Mouse (Mus musculus) intestine, embryonic 15.5 days (tissue): ENCODE measurements at regions not wholly inside any gene's neighbourhood (a gene's known extent, or its start where the extent isn't known, plus 50 kb on each side); places are given as distances from the start of the nearest gene placed in this dataset.

Experiments
- ATAC-seq: fragments of 200-750 bp; cut with Nextera tagmentation; 2 replicates; pipeline ENCODE4 v1.8.0; 2017; ENCODE audit warnings: moderate TSS enrichment, moderate library complexity
- H3K27ac ChIP-seq: fragments of 300-500 bp; sonication (generic); 2 replicates; pipeline ENCODE4 v1.5.1; 2015; ENCODE audit warnings: mild to moderate bottlenecking, inconsistent platforms
- H3K27me3 ChIP-seq: fragments of 300-500 bp; sonication (generic); replicated peaks from 2 replicates; pipeline ENCODE4 v1.6.1; 2015; ENCODE audit warnings: inconsistent platforms
- H3K36me3 ChIP-seq: fragments of 300-500 bp; sonication (generic); 2 replicates; pipeline ENCODE4 v1.6.1; 2015; ENCODE audit warnings: inconsistent platforms
- H3K4me1 ChIP-seq: fragments of 300-500 bp; sonication (generic); replicated peaks from 2 replicates; pipeline ENCODE4 v1.6.1; 2015; ENCODE audit warnings: inconsistent platforms
- H3K4me2 ChIP-seq: fragments of 300-500 bp; sonication (generic); replicated peaks from 2 replicates; pipeline ENCODE4 v1.6.1; 2015; ENCODE audit warnings: mild to moderate bottlenecking, inconsistent platforms
- H3K4me3 ChIP-seq: fragments of 300-500 bp; sonication (generic); replicated peaks from 2 replicates; pipeline ENCODE4 v1.5.1; 2015; ENCODE audit warnings: inconsistent platforms
- H3K9ac ChIP-seq: fragments of 300-500 bp; sonication (generic); 2 replicates; pipeline ENCODE4 v1.6.1; 2015; ENCODE audit warnings: inconsistent platforms
- H3K9me3 ChIP-seq: fragments of 300-500 bp; sonication (generic); 2 replicates; pipeline ENCODE4 v1.6.1; 2016; ENCODE audit warnings: inconsistent platforms
- WGBS: fragments of 180-500 bp; shearing (Covaris S2); methylation state at CpG from one replicate; pipeline ENCODE4 v1.1.7; 2015; 5-methylcytosine and 5-hydroxymethylcytosine counted together

- no peak overlapping the region for H3K4me3 ChIP-seq
- no peak overlapping the region for H3K4me2 ChIP-seq
- H3K36me3 ChIP-seq = no peaks in the 10 kb centered on the region
- 74% methylated on average over 2 of the region's 2 CpGs for WGBS
- H3K4me1 ChIP-seq = 0 out of 2 replicates have a peak, but pooled peaks cover 3% of the 10 kb centered on the region
- no peak for ATAC-seq
- H3K27ac ChIP-seq = no peak overlapping the region
- H3K9ac ChIP-seq = no peak overlapping the region
- no peaks in the 10 kb centered on the region for H3K27me3 ChIP-seq
- no peaks in the 10 kb centered on the region for H3K9me3 ChIP-seq
Measured at GRCm38 (mm10) chr1:61236511-61236910, 258.8 kb downstream of the Icos start.

DNA sequence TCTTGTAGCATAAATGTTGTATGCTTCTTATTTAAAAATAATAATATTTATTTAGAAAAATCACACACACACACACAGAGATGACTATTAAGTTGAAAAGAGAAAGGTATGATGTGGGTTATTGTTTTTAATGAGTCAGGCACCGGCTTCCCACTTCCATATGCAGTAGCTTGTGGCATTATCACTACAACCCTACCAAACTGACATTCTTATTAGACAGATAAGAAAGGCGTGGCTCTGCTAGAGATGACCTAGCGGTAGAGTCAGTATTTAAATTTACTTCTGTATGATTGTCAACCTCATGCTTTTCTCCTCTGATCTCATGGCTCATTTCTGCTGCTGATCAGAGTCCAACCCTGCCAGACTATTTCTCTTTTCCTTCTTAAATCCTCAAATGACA, 260.9 kb downstream of the Icos start:
- no peak overlapping the region for H3K4me2 ChIP-seq
- H3K4me3 ChIP-seq = no peak overlapping the region
- H3K9ac ChIP-seq = no peak overlapping the region

DNA sequence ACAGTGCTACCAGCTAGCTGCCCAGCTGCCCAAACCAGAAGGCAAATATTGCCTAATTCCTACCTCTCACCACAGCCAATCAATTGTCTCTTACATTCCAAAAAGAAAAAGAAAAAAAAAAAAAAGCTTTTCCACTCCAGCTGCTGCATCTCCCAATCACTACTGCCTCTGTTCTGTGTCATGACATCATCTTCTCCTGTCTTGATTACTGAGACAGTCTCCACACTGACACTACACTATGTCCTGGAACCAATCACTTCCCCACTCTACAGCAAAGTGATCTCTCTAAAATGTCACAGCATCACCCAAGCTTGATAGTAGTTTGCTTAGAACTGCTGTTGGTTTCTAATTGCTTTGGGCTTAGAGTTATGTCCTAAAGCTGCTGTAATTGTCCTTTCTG, 279.8 kb downstream of the Icos start:
- H3K4me3 ChIP-seq = no peak overlapping the region
- H3K4me1 ChIP-seq = no peaks in the 10 kb centered on the region
- H3K9me3 ChIP-seq = no peaks in the 10 kb centered on the region
- H3K9ac ChIP-seq = no peak overlapping the region
- H3K36me3 ChIP-seq = no peaks in the 10 kb centered on the region
- no peak overlapping the region for H3K4me2 ChIP-seq
- H3K27ac ChIP-seq = no peak overlapping the region
- H3K27me3 ChIP-seq = no peaks in the 10 kb centered on the region
- ATAC-seq = no peak

More for the DNA sequence above, 260.9 kb downstream of the Icos start:
- no peaks in the 10 kb centered on the region for H3K27me3 ChIP-seq
- H3K36me3 ChIP-seq = no peaks in the 10 kb centered on the region
- 0 out of 2 replicates have a peak, but pooled peaks cover 3% of the 10 kb centered on the region for H3K4me1 ChIP-seq
- no peaks in the 10 kb centered on the region for H3K9me3 ChIP-seq
- ATAC-seq = no peak
- WGBS = 87% methylated on average over 3 of the region's 3 CpGs
- no peak overlapping the region for H3K27ac ChIP-seq

DNA sequence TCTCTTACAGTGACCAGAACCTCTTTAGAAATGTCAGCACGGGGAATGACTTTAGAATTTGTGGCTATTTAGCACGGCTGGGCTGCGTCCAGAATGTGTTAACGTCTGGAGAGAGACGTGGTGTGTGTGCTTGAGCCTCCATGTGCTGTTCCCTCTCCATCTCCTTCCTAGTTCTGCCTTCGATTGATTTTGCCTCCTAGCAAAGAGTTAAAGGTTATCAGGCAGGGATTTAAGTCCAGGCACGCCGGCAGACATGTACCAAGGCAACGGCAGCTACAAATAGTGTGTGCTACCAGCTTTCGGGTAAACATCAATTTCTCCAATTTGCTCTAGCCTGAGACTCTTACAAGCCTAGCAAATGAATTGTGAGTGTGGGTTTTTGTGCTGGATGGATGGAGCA, 285.7 kb downstream of the Icos start:
- Histone ChIP-seq H3K4me1 (peaks cover 4% of the 10 kb centered on the region; the same call in 1 of the 2 replicates), H3K9me3 (no peaks in the 10 kb centered on the region), H3K27me3 (no peaks in the 10 kb centered on the region), H3K36me3 (no peaks in the 10 kb centered on the region), H3K4me2 (no peak overlapping the region), H3K9ac (no peak overlapping the region), H3K4me3 (no peak overlapping the region), H3K27ac (no peak overlapping the region)
- 14% methylated on average over 10 of the region's 10 CpGs for WGBS
- ATAC-seq = no peak

DNA sequence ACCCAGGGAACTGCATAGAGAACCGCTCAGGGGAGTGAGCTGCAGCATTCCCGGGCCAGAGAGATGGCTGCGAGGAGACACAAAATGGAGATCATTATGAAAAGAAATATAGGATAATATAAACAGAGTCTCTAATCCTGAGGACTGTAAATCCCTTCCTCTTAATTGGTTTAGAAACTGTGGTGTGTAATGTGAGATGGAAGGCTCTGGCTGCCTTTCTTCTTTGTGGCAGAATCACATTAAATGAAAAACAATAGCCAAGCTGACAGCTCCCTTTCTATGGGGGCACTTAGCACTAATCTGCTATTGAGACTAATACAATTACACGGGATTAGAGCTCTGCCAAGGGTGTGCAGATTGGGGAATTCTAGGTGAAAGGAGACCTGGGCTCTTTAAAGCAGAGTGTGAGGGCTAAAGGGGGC, 288.0 kb downstream of the Icos start:
- WGBS = 40% methylated on average over 4 of the region's 4 CpGs
- Histone ChIP-seq H3K9ac (no peak overlapping the region), H3K36me3 (no peaks in the 10 kb centered on the region), H3K4me1 (peaks cover 4% of the 10 kb centered on the region; the same call in 1 of the 2 replicates), H3K4me3 (no peak overlapping the region), H3K27me3 (no peaks in the 10 kb centered on the region), H3K4me2 (no peak overlapping the region), H3K9me3 (no peaks in the 10 kb centered on the region), H3K27ac (no peak overlapping the region)
- no peak for ATAC-seq

- WGBS = 82% methylated on average over 4 of the region's 4 CpGs
- H3K9me3 ChIP-seq = no peaks in the 10 kb centered on the region
- H3K27me3 ChIP-seq = no peaks in the 10 kb centered on the region
Measured at GRCm38 (mm10) chr1:61273843-61274242, 296.1 kb downstream of the Icos start.

DNA sequence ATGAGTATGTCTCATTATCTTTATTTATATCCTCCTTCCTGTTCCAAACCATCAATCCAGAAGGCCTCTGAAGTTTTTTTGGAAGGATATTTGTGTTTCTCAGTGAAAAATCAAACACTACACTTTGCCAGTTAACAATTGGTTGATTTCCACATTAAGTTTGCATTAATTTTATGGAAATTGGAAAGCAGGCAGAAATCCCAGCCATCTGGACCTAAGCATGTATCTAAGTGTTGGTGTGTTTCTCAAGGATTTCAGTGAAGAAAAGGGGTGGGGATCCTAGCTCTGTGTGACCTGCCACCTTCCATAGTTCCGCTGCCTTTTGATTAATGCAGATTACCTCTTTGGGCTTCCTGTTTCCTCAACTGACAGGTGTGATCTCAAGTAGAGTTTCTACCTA, 296.5 kb downstream of the Icos start:
- Histone ChIP-seq H3K27me3 (no peaks in the 10 kb centered on the region), H3K9me3 (no peaks in the 10 kb centered on the region), H3K9ac (no peak overlapping the region), H3K27ac (no peak overlapping the region), H3K36me3 (no peaks in the 10 kb centered on the region), H3K4me2 (no peak overlapping the region), H3K4me3 (no peak overlapping the region), H3K4me1 (no peaks in the 10 kb centered on the region)
- no peak for ATAC-seq
- 93% methylated on average over 1 of the region's 1 CpGs for WGBS

More at GRCm38 (mm10) chr1:61273843-61274242, 296.1 kb downstream of the Icos start:
- Histone ChIP-seq H3K36me3 (no peaks in the 10 kb centered on the region), H3K4me2 (no peak overlapping the region), H3K4me3 (no peak overlapping the region), H3K9ac (no peak overlapping the region), H3K4me1 (no peaks in the 10 kb centered on the region), H3K27ac (no peak overlapping the region)
- no peak for ATAC-seq

- H3K9me3 ChIP-seq = no peaks in the 10 kb centered on the region
- WGBS = 80% methylated on average over 4 of the region's 4 CpGs
- no peak overlapping the region for H3K27ac ChIP-seq
- no peak for ATAC-seq
- no peaks in the 10 kb centered on the region for H3K36me3 ChIP-seq
- H3K4me3 ChIP-seq = no peak overlapping the region
- no peak overlapping the region for H3K9ac ChIP-seq
- no peaks in the 10 kb centered on the region for H3K4me1 ChIP-seq
- H3K4me2 ChIP-seq = no peak overlapping the region
- no peaks in the 10 kb centered on the region for H3K27me3 ChIP-seq
Measured at GRCm38 (mm10) chr1:61277170-61277710, 299.5 kb downstream of the Icos start.

DNA sequence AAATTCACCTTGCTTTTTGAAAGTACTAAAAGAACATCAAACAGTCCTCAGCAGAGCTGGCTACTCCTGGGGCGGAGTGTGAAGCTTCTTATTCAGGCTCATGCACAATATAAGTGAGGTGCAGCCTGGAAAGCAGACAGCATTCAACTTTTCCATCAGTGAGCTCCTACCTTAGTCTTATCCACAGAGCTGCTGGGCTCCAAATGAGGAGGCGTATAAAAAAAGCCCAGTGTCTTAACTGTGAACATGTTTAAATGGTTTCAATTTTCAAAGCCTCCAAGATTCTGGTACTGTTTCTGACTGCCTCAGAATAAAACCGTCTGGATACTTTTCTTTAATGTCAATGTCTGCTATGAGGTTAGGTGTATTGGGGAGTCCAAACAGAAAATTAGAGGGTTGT, 310.5 kb downstream of the Icos start:
- no peak overlapping the region for H3K4me3 ChIP-seq
- H3K4me1 ChIP-seq = no peaks in the 10 kb centered on the region
- ATAC-seq = no peak
- no peaks in the 10 kb centered on the region for H3K9me3 ChIP-seq
- WGBS = 85% methylated on average over 3 of the region's 3 CpGs
- no peak overlapping the region for H3K4me2 ChIP-seq
- H3K27me3 ChIP-seq = no peaks in the 10 kb centered on the region
- no peak overlapping the region for H3K27ac ChIP-seq
- H3K9ac ChIP-seq = no peak overlapping the region
- no peaks in the 10 kb centered on the region for H3K36me3 ChIP-seq

- Histone ChIP-seq H3K27ac (no peak overlapping the region), H3K36me3 (no peaks in the 10 kb centered on the region), H3K9ac (no peak overlapping the region), H3K9me3 (no peaks in the 10 kb centered on the region), H3K27me3 (no peaks in the 10 kb centered on the region), H3K4me1 (no peaks in the 10 kb centered on the region), H3K4me3 (no peak overlapping the region), H3K4me2 (no peak overlapping the region)
- 88% methylated on average over 6 of the region's 6 CpGs for WGBS
- no peak for ATAC-seq
Measured at GRCm38 (mm10) chr1:61288946-61289345, 311.2 kb downstream of the Icos start.

GRCm38 (mm10) chr1:61289552-61289951, 311.8 kb downstream of the Icos start:
- no peaks in the 10 kb centered on the region for H3K36me3 ChIP-seq
- H3K4me3 ChIP-seq = no peak overlapping the region
- H3K9me3 ChIP-seq = no peaks in the 10 kb centered on the region
- H3K27me3 ChIP-seq = no peaks in the 10 kb centered on the region
- H3K27ac ChIP-seq = no peak overlapping the region
- H3K9ac ChIP-seq = no peak overlapping the region
- H3K4me1 ChIP-seq = no peaks in the 10 kb centered on the region
- H3K4me2 ChIP-seq = no peak overlapping the region
- 70% methylated on average over 4 of the region's 4 CpGs for WGBS
- no peak for ATAC-seq

DNA sequence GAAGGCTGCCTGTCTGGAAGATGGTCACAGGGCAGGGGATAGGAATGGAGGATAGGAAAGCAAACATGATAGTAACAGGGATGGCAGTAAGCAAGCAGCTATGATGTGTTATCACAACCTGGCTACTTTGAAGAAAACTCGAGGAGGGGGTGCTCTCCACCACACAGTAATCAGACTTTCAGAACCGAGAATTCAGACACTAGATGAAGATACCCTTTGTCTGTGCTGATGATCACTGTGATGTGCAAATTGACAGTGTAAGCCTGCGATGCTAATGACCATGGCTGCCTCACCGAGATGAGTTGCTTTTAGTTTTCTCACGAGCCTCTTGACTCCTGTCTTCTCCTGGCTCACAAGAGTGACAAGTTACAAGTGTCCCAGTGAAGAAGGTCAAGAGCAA, 315.4 kb downstream of the Icos start:
- Histone ChIP-seq H3K9ac (no peak overlapping the region), H3K27me3 (no peaks in the 10 kb centered on the region), H3K36me3 (no peaks in the 10 kb centered on the region), H3K4me1 (no peaks in the 10 kb centered on the region), H3K4me3 (no peak overlapping the region), H3K9me3 (no peaks in the 10 kb centered on the region), H3K4me2 (no peak overlapping the region), H3K27ac (no peak overlapping the region)
- WGBS = 45% methylated on average over 5 of the region's 5 CpGs
- no peak for ATAC-seq

DNA sequence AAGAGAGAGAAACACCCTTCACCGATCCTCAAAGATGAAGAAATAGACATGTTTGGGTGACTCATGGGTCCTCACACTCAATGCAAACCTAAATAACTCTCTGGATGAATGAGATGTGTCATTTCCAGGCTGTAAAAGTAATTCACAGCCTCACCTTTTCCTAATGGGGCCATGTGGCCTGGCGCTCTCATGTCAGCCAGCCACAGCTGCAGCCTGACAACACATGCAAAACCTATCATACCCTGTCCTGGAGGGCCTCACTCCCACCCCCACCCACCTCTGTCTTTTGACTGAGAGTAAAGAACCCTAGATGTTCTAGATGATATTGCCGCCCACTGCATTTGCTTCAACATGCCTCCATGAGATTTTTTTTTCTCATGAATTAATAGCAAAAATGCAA, 317.5 kb downstream of the Icos start:
- no peaks in the 10 kb centered on the region for H3K36me3 ChIP-seq
- H3K9ac ChIP-seq = no peak overlapping the region
- no peaks in the 10 kb centered on the region for H3K9me3 ChIP-seq
- WGBS = 76% methylated on average over 3 of the region's 3 CpGs
- no peak for ATAC-seq
- H3K4me2 ChIP-seq = no peak overlapping the region
- no peak overlapping the region for H3K4me3 ChIP-seq
- no peaks in the 10 kb centered on the region for H3K27me3 ChIP-seq
- H3K27ac ChIP-seq = no peak overlapping the region
- H3K4me1 ChIP-seq = no peaks in the 10 kb centered on the region; the same call in 1 of the 2 replicates
